Mouse (Mus musculus) bone marrow macrophage, adult 2 months (primary cell): Measurements from ENCODE around the gene Brd1.

Source experiments
- CTCF ChIP-seq: IDR thresholded peaks from 2 replicates; pipeline ENCODE4 v1.5.1; 2012; ENCODE audit warnings: low read depth, mild to moderate bottlenecking, low read length, moderate library complexity
- POLR2A ChIP-seq: IDR thresholded peaks from 2 replicates; pipeline ENCODE4 v1.6.1; 2012; ENCODE audit warnings: mild to moderate bottlenecking, low read depth, low read length, borderline replicate concordance

DNA sequence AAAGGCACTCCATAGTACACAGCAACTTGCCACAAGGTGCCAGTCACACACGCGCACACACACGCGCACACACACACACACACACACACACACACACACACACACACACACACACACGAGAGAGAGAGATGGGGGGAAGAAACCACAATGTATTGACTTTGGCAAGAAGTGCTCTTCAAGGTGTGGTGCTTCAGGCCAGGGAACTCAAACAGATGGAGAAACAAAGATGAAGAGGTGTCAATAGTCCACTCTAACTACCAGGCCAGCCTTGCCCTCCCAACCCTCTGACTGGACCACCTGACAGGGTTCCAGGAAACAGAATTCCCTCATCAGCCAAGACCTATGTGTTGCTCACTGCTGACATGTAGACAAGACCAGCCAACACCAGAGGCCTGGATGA, 36.4 kb downstream of the Brd1 start:
- no peak for TF ChIP-seq CTCF
- no peak for TF ChIP-seq POLR2A
